Mouse (Mus musculus) MEL (cell line): ENCODE results near the gene Arsg. TPM values are rescaled to one million over a fixed set of nuclear protein-coding genes. Genes with fewer than 3 reads are reported as not detected.
A peak's percentile ranks its signal among the peaks of the same experiment; 100 is the strongest.

Experiments
- DNase-seq: peaks from one replicate; pipeline ENCODE4 v3.0.0; 2011; ENCODE audit warnings: low read depth, low spot score
- H3K27ac ChIP-seq: 2 replicates; pipeline ENCODE4 v1.5.1; 2012; ENCODE audit warnings: low read depth, mild to moderate bottlenecking, control low read depth, low read length, moderate library complexity; ENCODE audit not compliant: control insufficient read depth
- H3K27me3 ChIP-seq, 2 experiments: fragments of 150-350 bp in 1 of 2; sonication (generic) in 1 of 2; 2 replicates each; pipeline ENCODE4 v1.6.1; 2012; ENCODE audit warnings: low read length in 2 of 2, mild to moderate bottlenecking in 2 of 2, improper control_type of control experiment in 1 of 2, moderate library complexity in 1 of 2; ENCODE audit not compliant: insufficient read depth in 2 of 2, control insufficient read depth in 1 of 2
- H3K36me3 ChIP-seq, 2 experiments: 2 replicates each; pipeline ENCODE4 v1.6.1; 2012 to 2014; ENCODE audit warnings: low read length in 2 of 2, improper control_type of control experiment in 1 of 2, inconsistent platforms in 1 of 2, mild to moderate bottlenecking in 1 of 2; ENCODE audit not compliant: insufficient read depth in 2 of 2, control insufficient read depth in 1 of 2
- H3K4me1 ChIP-seq, 2 experiments: fragments of 150-350 bp in 1 of 2; sonication (generic) in 1 of 2; 2 replicates each; pipeline ENCODE4 v1.6.1; 2012; ENCODE audit warnings: low read length in 2 of 2, improper control_type of control experiment in 1 of 2, mild to moderate bottlenecking in 1 of 2; ENCODE audit not compliant: insufficient read depth in 2 of 2, control insufficient read depth in 1 of 2
- H3K4me3 ChIP-seq, 2 experiments: fragments of 150-350 bp in 1 of 2; sonication (generic) in 1 of 2; 2 replicates each; pipeline ENCODE4 v1.5.1; 2012; ENCODE audit warnings: low read depth in 2 of 2, low read length in 2 of 2, mild to moderate bottlenecking in 2 of 2, moderate library complexity in 2 of 2, control low read depth in 1 of 2, improper control_type of control experiment in 1 of 2; ENCODE audit not compliant: control insufficient read depth in 1 of 2, insufficient read depth in 1 of 2
- H3K79me2 ChIP-seq: 2 replicates; pipeline ENCODE4 v1.6.1; 2012; ENCODE audit warnings: mild to moderate bottlenecking, low read length, moderate library complexity; ENCODE audit not compliant: control insufficient read depth, poor library complexity, insufficient read depth
- H3K9ac ChIP-seq: 2 replicates; pipeline ENCODE4 v1.6.1; 2012; ENCODE audit warnings: low read depth, mild to moderate bottlenecking, control low read depth, low read length, moderate library complexity; ENCODE audit not compliant: control insufficient read depth, poor library complexity, severe bottlenecking
- H3K9me3 ChIP-seq: fragments of 150-350 bp; sonication (generic); replicated peaks from 2 replicates; pipeline ENCODE4 v1.6.1; 2012; ENCODE audit warnings: mild to moderate bottlenecking, low read length, improper control_type of control experiment, moderate library complexity; ENCODE audit not compliant: insufficient read depth
- BHLHE40 ChIP-seq: IDR thresholded peaks from 2 replicates; pipeline ENCODE4 v1.6.1; 2012; ENCODE audit warnings: low read depth, mild to moderate bottlenecking, inconsistent platforms, low read length, improper control_type of control experiment, borderline replicate concordance
- CHD1 ChIP-seq: IDR thresholded peaks from 2 replicates; pipeline ENCODE4 v1.6.1; 2012; ENCODE audit warnings: low read depth, mild to moderate bottlenecking, inconsistent platforms, low read length, improper control_type of control experiment
- E2F4 ChIP-seq: IDR thresholded peaks from 2 replicates; pipeline ENCODE4 v1.6.1; 2011; ENCODE audit warnings: low read depth, low read length, improper control_type of control experiment, borderline replicate concordance
- EP300 ChIP-seq, 2 experiments: IDR thresholded peaks; 2 replicates each; pipeline ENCODE4 v1.6.1; 2011; ENCODE audit warnings: improper control_type of control experiment in 2 of 2, low read length in 2 of 2, low read depth in 1 of 2, mild to moderate bottlenecking in 1 of 2
- ETS1 ChIP-seq: IDR thresholded peaks from 2 replicates; pipeline ENCODE4 v1.6.1; 2012; ENCODE audit warnings: low read depth, mild to moderate bottlenecking, inconsistent platforms, low read length, improper control_type of control experiment, moderate library complexity
- GATA1 ChIP-seq: IDR thresholded peaks from 2 replicates; pipeline ENCODE4 v1.6.1; 2011; ENCODE audit warnings: low read depth, low read length, improper control_type of control experiment
- KAT2A ChIP-seq: conservative IDR thresholded peaks from 2 replicates; pipeline ENCODE4 v1.6.1; 2012; ENCODE audit warnings: low read depth, low read length, improper control_type of control experiment, inconsistent platforms
- MAFK ChIP-seq: IDR thresholded peaks from 2 replicates; pipeline ENCODE4 v1.6.1; 2011; ENCODE audit warnings: low read depth, mild to moderate bottlenecking, low read length, improper control_type of control experiment, borderline replicate concordance
- MAX ChIP-seq: IDR thresholded peaks from 2 replicates; pipeline ENCODE4 v1.6.1; 2011; ENCODE audit warnings: low read length, improper control_type of control experiment
- MAZ ChIP-seq: IDR thresholded peaks from 2 replicates; pipeline ENCODE4 v1.6.1; 2012; ENCODE audit warnings: low read depth, mild to moderate bottlenecking, inconsistent platforms, low read length, improper control_type of control experiment
- MEF2A ChIP-seq: IDR thresholded peaks from 2 replicates; pipeline ENCODE4 v1.6.1; 2014; ENCODE audit warnings: low read depth, mild to moderate bottlenecking, inconsistent platforms, low read length, improper control_type of control experiment; ENCODE audit not compliant: poor library complexity, insufficient replicate concordance, severe bottlenecking; ENCODE audit errors: extremely low read depth
- MYB ChIP-seq: IDR thresholded peaks from 2 replicates; pipeline ENCODE4 v1.6.1; 2011; ENCODE audit warnings: mild to moderate bottlenecking, low read depth, low read length, improper control_type of control experiment
- MYC ChIP-seq: IDR thresholded peaks from 2 replicates; pipeline ENCODE4 v1.6.1; 2011; ENCODE audit warnings: low read depth, mild to moderate bottlenecking, low read length, improper control_type of control experiment, moderate library complexity
- NELFE ChIP-seq: IDR thresholded peaks from 2 replicates; pipeline ENCODE4 v1.6.1; 2011; ENCODE audit warnings: low read depth, low read length, improper control_type of control experiment
- POLR2A ChIP-seq, 2 experiments: IDR thresholded peaks; 2 replicates each; pipeline ENCODE4 v1.6.1; 2011 to 2012; ENCODE audit warnings: low read length in 2 of 2, mild to moderate bottlenecking in 2 of 2, control low read depth in 1 of 2, improper control_type of control experiment in 1 of 2, low read depth in 1 of 2, moderate library complexity in 1 of 2; ENCODE audit not compliant: control insufficient read depth in 1 of 2, insufficient read depth in 1 of 2, poor library complexity in 1 of 2
- POLR2AphosphoS2 ChIP-seq: IDR thresholded peaks from 2 replicates; pipeline ENCODE4 v1.6.1; 2011; ENCODE audit warnings: low read length, improper control_type of control experiment
- RCOR1 ChIP-seq: IDR thresholded peaks from 2 replicates; pipeline ENCODE4 v1.6.1; 2012; ENCODE audit warnings: low read depth, mild to moderate bottlenecking, inconsistent platforms, low read length, improper control_type of control experiment
- SIN3A ChIP-seq: IDR thresholded peaks from 2 replicates; pipeline ENCODE4 v1.6.1; 2012; ENCODE audit warnings: low read length, improper control_type of control experiment, inconsistent platforms
- SMC3 ChIP-seq: IDR thresholded peaks from 2 replicates; pipeline ENCODE4 v1.6.1; 2011; ENCODE audit warnings: low read depth, low read length, improper control_type of control experiment
- TCF12 ChIP-seq: IDR thresholded peaks from 2 replicates; pipeline ENCODE4 v1.6.1; 2014; ENCODE audit warnings: low read depth, mild to moderate bottlenecking, inconsistent platforms, low read length, improper control_type of control experiment, moderate library complexity
- USF1 ChIP-seq: IDR thresholded peaks from 2 replicates; pipeline ENCODE4 v1.6.1; 2014; ENCODE audit warnings: low read depth, mild to moderate bottlenecking, inconsistent platforms, low read length, improper control_type of control experiment, moderate library complexity
- ZKSCAN1 ChIP-seq: IDR thresholded peaks from 2 replicates; pipeline ENCODE4 v1.6.1; 2012; ENCODE audit warnings: low read depth, mild to moderate bottlenecking, inconsistent platforms, low read length, improper control_type of control experiment, moderate library complexity
- polyA plus RNA-seq, 2 experiments: library from polyadenylated mRNA; stranded (reverse) in 1 of 2; unstranded in 1 of 2; fragments of >175 nt in 1 of 2; fragments of >200 nt in 1 of 2; gene quantifications; 2 replicates each; pipeline versions ENCODE4 v1.2.1 to v1.2.4; 2012; ENCODE audit warnings: low replicate concordance in 2 of 2, low read depth in 1 of 2; ENCODE audit not compliant: insufficient read length in 2 of 2, insufficient read depth in 1 of 2, missing spikeins in 1 of 2
- total RNA-seq: library from RNA; depleted of rRNA; stranded (reverse); fragments of 300-350 nt; gene quantifications from 2 replicates; pipeline ENCODE4 v1.2.3, GENCODE M21; 2012

Arsg gene
- total and polyA plus RNA-seq, 3 experiments, result 3.9 to 5.2 TPM; not detected in 1

- H3K79me2 ChIP-seq, result no peaks in the 10 kb centered on the region
- no peaks in the 10 kb centered on the region for H3K9me3 ChIP-seq
- H3K36me3 ChIP-seq, result peaks cover 0 to 33% of the 10 kb centered on the region in 2 experiments; a peak in 2 of 4 replicates
- no peaks in the 10 kb centered on the region for H3K27me3 ChIP-seq
- H3K27ac ChIP-seq, result peak overlapping the region; percentile 86
- TF ChIP-seq MAZ (peak; percentile 70), MAX (no peak; the same call in none of the 2 replicates), ZKSCAN1 (no peak), MYC (peak; percentile 44; the same call in 1 of the 2 replicates), MAFK (peak; percentile 41; the same call in 1 of the 2 replicates), POLR2AphosphoS2 (no peak), SMC3 (peak; percentile 5; the same call in 1 of the 2 replicates), ETS1 (peak; percentile 75), E2F4 (no peak), TCF12 (peak; percentile 65; the same call in 1 of the 2 replicates), MYB (0 out of 2 replicates have a peak, but pooled peaks have one; percentile 27), MEF2A (peak; percentile 64; the same call in 1 of the 2 replicates), RCOR1 (peak; percentile 20; the same call in 1 of the 2 replicates), EP300 (IDR thresholded peaks at IDR 0.05; ENCODE audit: low read depth in 1 of 2, low read length in 2 of 2) (peak; percentile 78 to 89), POLR2A (IDR thresholded peaks at IDR 0.05; ENCODE audit: control insufficient read depth in 1 of 2, insufficient read depth in 1 of 2, low read depth in 1 of 2, low read length in 2 of 2, poor library complexity in 1 of 2) (0 out of 4 replicates have a peak, but pooled peaks of 1 of the 2 experiments have one; percentile 44), SIN3A (peak; percentile 80), NELFE (peak; percentile 24; the same call in 1 of the 2 replicates), USF1 (no peak), KAT2A (peak; percentile 50; the same call in 1 of the 2 replicates), CHD1 (peak; percentile 80; the same call in 1 of the 2 replicates), GATA1 (peak; percentile 39; the same call in 1 of the 2 replicates), BHLHE40 (peak; percentile 90)
- H3K4me3 ChIP-seq, result peak overlapping the region; percentile 38 to 48
- H3K9ac ChIP-seq, result peak overlapping the region; percentile 58
- DNase-seq, result peak; percentile 89
- H3K4me1 ChIP-seq, result peaks cover 31 to 33% of the 10 kb centered on the region in 2 experiments
Observed at GRCm38 (mm10) chr11:109479575-109480285, 6.6 kb downstream of the Arsg start.
